Mouse (Mus musculus) lung, postnatal 25 days (tissue): ENCODE data around the gene Ddi2.

Experiments used
- DNase-seq: peaks from one replicate; pipeline ENCODE4 v3.0.0; 2022; ENCODE audit warnings: low spot score

The Ddi2 gene

GRCm38 (mm10) chr4:141741856-141742255 is 18.6 kb upstream of the Ddi2 start:
- DNase-seq = peak; percentile 36

- DNase-seq = no peak
Measured at GRCm38 (mm10) chr4:141738015-141738414, 14.8 kb upstream of the Ddi2 start.

DNA sequence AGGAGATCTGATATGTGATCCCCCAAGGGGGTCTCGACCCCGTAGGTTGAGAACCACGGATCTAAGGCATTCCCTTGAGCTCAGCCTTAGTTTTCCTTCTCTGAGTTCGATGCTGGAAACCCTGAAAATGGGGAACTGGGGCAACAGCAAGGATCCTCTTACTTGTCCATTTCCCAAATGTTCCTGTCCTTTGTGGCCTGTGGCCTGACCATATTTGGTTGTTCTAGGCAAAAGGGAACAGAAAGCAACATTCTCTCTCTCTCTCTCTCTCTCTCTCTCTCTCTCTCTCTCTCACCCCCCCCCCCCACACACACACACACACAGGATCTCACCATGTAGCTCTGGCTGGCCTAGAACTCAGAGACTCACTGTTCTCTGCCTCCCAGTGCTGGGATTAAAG is 13.6 kb upstream of the Ddi2 start:
- DNase-seq = no peak

DNA sequence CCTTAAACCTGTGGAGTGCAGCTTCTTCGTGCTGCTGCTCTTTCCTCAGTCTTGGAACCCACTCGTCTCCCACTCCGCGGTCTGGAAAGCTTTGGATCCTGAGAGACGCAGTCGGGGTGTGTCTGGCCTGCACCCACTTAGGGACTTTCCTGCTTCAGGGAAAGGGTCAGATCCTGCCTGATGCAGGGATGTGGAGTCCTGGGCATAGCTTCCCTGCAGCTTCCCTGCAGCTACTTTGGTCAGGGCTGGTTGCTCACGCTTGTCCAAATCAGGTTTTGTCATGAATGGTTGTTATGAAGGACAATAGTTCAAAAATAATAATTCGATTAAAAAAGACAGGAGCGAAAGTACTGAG is 12.0 kb upstream of the Ddi2 start:
- DNase-seq = no peak

DNA sequence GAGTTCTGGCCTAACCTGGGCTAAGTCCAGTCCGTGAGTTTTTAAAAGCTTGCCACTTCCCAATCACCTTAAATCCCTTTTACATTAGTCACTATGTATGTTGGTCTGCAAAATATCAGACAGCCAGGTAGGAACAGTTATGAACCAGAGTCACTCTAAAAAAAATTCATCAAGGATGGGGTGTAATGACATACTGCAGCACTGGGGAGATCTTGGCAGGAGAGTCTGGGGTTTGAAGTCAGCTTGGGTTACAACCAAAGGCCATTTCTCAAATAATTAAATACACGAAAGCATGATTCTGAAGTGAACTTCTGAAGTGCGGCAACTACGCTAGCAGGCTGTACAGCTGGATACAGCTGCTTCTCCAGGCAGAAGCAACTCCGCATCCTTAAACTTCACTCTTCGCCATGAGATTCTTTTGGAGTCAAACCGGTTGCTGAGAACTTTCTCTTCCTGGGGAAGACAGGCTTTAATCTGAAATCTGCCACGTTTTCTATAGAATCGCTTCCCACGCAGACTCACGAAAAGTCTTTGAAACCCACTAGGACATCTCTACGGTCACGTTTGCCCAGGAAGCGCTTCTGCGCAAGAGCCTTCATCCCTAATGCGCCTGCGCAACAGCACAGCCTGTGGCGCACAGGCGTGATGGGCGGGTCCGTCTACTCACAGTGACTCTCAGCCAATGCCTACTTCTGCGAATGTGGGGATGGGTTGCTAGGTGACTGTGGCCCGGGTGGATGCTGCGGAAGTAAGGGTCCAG is 11.4 kb upstream of the Ddi2 start:
- peak; percentile 92 for DNase-seq

DNA sequence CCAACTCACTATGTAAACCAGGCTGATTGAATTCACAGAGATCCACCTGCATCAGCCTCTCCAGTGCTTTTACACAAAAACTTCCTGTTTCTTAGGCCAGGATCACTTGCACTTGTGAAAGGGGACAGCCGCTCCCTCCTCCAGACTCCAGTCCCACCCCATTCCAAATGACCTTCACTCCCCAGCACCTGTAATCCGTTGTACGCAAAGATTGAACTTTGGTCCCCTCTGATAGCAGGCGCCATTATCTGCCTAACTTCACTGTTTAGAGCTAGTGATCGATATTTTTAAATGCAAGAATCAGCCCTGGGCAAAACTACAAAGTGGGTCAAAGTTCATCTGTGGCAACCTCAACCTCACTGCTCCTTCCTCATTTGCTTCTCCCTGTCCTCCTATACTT is 8.5 kb upstream of the Ddi2 start:
- DNase-seq = no peak

DNA sequence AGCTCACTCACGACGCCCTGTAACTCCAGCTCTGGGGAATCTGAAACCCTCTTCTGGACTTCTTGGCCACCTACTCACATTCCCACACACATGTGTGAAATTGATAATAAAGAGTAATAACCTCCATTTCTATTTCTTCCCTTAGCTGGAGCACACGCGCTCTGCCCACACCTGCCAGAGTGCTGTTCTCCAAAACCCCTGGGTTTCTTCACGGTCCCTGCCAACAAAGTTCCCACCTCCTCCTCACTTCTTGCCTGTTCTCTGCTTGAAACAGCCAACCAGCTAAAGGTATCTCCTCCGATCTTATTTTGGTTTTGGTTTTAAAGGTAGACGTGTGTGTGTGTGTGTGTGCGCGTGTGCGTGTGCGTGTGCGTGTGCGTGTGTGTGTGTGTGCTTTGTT is 7.2 kb upstream of the Ddi2 start:
- DNase-seq = no peak

DNA sequence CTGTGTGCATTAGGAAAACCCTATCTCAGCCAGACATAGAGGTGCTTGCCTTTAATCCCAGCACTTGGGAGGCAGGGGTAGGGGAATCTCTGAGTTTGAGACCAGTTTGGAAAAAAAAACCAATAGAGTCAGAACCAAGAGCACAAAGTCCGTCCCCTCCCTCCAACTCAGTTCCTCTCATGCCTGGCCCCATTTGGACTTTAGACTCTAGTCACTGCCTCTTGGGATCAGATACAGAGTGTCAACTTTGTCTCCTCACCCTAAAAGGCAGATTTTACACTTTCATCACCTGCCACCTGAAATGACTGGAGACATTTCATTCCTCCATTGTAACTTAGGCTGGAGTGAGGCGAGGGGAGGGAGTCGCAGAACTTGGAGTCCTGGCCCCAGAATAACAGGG is 6.0 kb upstream of the Ddi2 start:
- DNase-seq = no peak

DNA sequence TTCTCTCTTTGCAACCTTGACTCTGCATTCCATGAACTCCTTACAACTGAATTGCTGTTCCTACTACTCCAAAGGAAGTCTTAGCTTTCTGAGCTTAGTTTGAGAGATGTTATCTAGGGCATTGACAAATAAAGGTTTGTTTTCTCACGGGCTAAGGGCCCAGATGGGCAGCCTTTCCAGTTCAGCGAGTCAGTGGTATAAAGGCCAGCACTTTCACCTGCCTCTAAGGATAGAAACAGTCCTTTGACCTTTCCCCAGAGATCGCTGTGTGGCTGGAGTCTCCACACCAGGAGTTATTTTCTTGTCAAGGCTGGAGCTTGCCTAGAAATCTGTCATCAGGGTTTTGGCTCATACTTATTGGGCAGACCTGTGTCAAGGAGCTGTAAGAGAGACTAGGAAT is 2.5 kb upstream of the Ddi2 start:
- no peak for DNase-seq

GRCm38 (mm10) chr4:141725277-141725676 is 2.1 kb upstream of the Ddi2 start:
- DNase-seq = no peak

DNA sequence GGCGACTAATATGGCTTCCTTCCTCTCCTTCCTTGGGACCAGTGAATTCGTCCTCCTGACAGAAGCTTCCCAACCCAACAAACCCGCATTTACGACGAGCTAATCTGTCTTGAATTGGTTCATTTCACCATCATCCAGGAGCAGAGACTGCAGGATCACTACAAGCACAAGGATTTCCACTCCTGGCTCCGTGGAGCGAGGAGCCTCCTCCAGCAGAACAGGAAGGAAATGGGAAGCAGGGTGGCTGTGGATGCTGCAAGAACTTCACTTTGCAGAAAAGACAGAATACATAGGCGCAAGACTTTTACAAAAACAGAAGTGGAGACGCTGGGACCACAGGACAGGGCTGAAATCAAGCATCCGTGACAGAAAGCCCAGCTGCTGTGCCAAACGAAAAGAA is 1.4 kb upstream of the Ddi2 start:
- DNase-seq = no peak

DNA sequence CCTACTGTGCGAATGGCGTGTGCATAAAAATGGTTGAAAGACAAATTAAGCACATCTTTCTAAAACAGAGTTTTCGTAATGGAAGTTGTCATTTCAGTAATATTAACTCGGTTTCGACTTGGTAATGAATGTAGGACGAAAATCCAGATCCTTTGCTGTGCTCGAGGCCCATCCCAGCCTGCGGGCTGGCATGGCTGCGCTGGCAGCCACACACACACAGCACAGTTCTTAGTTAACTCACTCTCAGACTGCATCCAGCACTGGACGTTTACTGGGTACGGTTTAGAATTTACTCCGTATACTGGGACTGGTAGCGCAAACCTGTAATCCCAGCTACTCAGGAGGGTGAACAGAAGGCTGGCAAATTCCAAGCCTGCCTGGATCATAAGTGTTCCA is 452 bp upstream of the Ddi2 start:
- no peak for DNase-seq

- DNase-seq = peak; percentile 67
Measured at GRCm38 (mm10) chr4:141721961-141722360, 1.3 kb downstream of the Ddi2 start.

DNA sequence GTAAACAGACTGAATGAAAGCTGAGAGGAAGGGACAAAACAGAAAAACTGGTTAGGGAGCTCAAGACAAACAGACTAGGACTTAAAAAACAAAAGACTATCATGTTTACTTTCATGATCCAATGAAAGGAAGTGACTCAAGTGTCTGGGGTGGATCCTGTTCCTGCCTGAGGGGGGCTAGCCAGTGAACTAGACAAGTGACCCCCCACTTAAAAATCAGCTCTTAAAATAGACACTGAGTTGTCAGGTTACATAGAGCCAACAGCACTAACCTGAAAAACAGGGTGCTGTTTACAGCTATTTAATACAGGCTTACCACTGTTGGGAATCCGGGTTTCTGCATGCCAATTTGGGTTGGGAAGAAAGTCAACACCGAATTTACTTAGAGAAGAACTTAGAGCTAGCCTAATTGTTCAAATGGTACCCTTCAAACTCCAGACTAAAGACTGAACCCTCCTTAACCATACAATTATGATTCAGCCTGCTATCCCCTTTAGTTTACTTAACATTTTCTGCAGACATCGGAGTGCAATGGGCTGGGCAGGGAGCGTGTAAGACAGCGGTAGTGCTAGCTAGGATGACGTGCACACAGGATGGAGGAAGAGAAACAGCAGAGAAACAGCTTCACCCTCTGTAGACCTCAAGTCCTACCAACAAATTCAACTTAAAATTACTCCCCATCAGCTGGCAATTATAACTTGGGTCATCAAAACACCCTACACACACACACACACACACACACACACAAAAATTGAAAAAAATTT is 2.3 kb downstream of the Ddi2 start:
- no peak for DNase-seq

DNA sequence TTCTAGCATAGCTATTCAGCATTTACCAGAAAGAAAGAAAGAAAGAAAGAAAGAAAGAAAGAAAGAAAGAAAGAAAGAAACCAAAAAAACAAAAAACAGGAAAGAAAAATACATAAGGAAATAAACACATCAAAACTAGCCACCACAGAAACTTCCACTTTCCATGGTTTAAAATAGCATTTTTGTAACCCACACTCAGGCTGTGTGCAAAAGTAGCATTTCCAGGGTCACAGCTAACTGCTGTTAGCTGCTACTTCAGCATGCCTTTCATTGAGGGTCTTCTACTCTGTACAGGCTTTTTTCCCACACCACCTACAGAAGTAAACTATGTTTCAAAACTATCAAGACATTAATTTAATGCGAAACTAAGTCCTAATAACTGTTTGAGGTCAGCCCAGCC is 3.9 kb downstream of the Ddi2 start:
- no peak for DNase-seq

- no peak for DNase-seq
Measured at GRCm38 (mm10) chr4:141717633-141718032, 5.6 kb downstream of the Ddi2 start.

GRCm38 (mm10) chr4:141715027-141715426 is 8.2 kb downstream of the Ddi2 start:
- DNase-seq = no peak

DNA sequence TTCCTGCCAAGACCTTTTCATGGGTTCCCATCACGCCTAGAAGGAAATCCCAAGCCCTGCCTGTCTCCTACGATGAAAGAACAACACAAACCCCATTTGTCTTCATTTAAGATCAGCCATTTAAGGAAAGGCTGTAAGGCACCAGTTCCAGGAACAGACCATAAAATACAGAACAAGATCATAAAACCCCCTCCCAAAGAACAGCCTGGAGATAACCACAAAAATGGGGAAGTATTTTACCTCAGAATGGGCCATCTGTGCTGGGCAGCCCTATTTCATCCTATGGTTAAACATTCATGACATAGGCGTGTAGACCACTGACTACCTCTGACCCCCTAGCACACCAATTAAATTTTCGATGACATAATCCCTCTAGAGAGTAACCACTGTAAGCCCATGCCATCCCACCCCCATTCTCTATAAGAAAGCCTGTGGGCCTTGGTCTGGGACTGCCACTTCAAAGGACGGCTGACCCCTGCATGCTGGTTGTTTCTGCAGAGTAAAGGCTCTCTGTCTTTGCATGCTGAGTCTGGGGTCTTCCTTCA is 9.5 kb downstream of the Ddi2 start:
- no peak for DNase-seq

DNA sequence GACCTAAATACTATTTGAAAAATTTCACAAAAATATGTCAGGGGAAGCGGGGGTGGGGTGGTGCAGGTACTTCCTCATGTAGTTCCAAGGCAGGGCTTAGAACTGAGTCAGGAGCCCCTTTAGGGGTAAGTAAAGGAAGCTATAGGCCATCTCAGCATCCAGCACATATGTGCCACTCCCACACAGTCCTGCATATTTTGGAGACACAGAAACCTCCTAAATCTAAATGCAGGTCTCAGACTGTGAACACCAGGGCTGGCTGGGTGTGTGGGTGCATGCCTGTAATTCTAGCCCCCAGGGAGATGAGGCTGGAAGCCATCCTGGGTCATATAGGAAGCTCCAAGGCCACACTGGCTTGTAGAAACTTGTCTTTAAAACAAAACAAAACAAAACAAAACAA is 12.0 kb downstream of the Ddi2 start:
- DNase-seq = no peak

- no peak for DNase-seq
Measured at GRCm38 (mm10) chr4:141708971-141709370, 14.2 kb downstream of the Ddi2 start.

DNA sequence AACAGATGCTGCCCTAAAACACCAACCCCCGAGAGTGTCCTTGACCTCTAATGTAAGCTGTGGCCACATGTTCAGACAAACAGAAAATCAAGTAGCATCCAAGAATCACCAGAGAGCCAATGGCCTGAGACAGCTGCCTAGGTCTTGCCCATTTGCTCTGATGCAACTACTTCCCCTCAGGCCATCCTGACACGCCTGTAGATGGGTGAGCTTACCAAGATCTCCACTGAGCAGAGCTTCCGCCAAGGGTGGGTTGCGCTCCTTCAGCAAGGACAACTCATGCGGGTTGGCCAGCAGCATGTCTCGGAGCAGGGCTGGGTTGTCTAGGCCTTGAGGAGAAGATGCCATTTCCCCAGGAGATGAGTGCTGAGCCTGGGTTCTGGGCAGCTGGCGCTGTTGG is 15.2 kb downstream of the Ddi2 start:
- no peak for DNase-seq

- DNase-seq = no peak
Measured at GRCm38 (mm10) chr4:141705331-141705730, 17.9 kb downstream of the Ddi2 start.

DNA sequence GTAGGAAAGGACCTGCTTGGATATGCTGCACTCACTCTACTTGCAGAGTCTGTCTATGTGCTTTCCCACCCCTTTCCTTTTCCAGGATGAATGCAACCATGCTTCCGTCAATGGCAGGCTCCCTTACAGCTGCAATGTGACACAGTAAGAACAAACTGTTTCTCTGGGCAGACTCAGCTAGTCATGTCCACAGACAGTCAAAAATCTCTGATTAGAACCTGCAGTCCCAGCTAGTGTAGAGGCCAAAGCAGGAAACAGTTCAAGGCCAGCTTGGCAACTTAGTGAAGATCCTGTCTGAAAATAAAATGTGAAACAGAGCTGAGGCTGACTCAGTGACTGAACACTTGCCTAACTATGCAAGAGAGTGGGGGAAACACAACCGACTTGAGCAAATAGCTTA is 18.6 kb downstream of the Ddi2 start:
- DNase-seq = no peak

- no peak for DNase-seq
Measured at GRCm38 (mm10) chr4:141694719-141695118, 28.5 kb downstream of the Ddi2 start.
